Mouse (Mus musculus): ENCODE results near the gene Nxnl2. TPM values are rescaled to one million over a fixed set of nuclear protein-coding genes. Genes with fewer than 3 reads are reported as not detected.
"Not testable (repeated sequence)": the region's sequence is repeated elsewhere in the genome, so short reads cannot be mapped to it uniquely, and the experiment has no call there.

Gene Nxnl2
- polyA plus RNA-seq, 1 experiment: 1.7 TPM

DNA sequence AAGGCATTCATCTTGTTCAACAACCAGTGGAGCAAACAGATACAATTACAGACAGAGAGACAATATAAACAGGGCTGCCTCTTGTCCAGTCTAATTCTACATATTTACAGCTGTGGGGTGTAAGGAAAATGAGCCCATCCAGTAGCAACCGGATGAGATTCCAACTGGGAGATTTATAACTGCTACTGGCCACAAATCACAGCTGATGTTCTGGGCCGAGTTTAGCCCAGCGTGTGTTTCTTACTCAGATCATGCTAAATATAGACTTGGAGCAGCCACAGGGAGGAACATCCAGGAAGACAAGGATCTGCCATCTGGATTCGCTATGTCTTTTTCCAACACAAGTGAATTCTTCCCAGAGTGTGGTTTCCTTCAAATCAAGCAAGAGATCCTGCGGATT is 27.4 kb downstream of the Nxnl2 start:
- TF ChIP-seq CTCF (IDR thresholded peaks at IDR 0.05; ENCODE audit: extremely low read depth, insufficient read length, insufficient replicate concordance, low read depth, low read length) (no peak), POLR2A (IDR thresholded peaks at IDR 0.05; ENCODE audit: low read depth, low read length) (no peak)
- WGBS: 68% methylated on average over 5 of the region's 5 CpGs
- Histone ChIP-seq H3K4me3 (ENCODE audit: low read depth, low read length) (no peak overlapping the region), H3K27me3 (ENCODE audit: control insufficient read depth, insufficient read depth, low read length) (no peaks in the 10 kb centered on the region), H3K36me3 (ENCODE audit: control insufficient read depth, insufficient read depth, low read length) (no peaks in the 10 kb centered on the region), H3K27ac (ENCODE audit: insufficient read depth, low read depth, low read length) (no peak overlapping the region), H3K4me1 (ENCODE audit: control insufficient read depth, insufficient read depth, insufficient read length, low read length) (no peaks in the 10 kb centered on the region)

DNA sequence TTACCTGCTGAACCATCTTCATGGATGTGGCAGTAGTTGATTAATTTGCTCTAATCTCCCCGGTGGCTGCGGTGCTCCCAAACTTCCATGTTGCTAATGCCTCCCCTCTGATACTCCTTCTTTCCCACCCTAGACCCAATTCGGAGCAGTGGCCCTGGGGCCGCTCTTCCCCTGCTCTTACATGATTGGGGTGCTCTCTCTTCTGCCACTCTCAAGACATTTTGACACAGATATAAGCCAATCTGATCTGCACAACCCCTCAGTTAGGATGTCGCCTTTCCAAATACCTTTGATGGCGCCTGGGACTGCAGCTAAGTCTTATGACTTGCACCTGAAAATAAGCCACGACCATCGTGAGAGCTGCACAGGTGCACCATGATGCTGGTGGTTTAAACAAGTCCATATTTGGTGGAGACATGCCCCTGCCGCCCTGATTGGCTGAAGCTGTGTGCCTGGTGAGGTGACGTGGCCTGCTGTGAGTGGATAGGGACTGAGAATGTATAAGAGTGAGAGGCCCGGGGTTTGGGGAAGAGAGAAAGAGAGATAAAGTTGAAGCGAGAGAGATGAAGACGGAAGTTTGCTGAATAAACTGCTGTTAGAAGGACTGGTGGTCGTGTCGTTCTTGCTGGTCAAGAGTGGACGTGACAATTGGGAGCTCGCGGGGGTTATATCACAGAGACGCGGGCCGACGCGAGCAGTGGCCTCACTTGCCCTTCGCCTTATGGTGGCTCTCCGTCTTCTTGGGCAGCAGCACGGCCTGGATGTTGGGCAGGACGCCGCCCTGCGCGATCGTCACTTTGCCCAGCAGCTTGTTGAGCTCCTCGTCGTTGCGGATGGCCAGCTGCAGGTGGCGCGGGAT is 31.4 kb downstream of the Nxnl2 start:
- WGBS: 35% methylated on average over 35 of the region's 36 CpGs
- not testable (repeated sequence) for H3K27me3 ChIP-seq (ENCODE audit: control insufficient read depth, insufficient read depth, low read length); H3K27ac ChIP-seq (ENCODE audit: insufficient read depth, low read depth, low read length); H3K36me3 ChIP-seq (ENCODE audit: control insufficient read depth, insufficient read depth, low read length); H3K4me1 ChIP-seq (ENCODE audit: control insufficient read depth, insufficient read depth, insufficient read length, low read length)
- peak overlapping the region; percentile 39 for H3K4me3 ChIP-seq (ENCODE audit: low read depth, low read length)

DNA sequence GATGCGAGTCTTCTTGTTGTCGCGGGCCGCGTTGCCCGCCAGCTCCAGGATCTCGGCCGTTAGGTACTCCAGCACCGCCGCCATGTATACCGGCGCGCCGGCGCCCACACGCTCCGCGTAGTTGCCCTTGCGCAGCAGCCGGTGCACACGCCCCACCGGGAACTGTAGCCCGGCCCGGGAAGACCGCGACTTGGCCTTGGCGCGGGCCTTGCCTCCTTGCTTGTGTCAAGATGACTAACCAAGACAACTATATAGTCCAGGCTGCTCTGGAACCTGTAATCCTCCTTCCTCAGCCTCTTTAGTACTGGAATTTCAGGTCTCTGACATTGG is 32.0 kb downstream of the Nxnl2 start:
- peak overlapping the region; percentile 39 for H3K4me3 ChIP-seq (ENCODE audit: low read depth, low read length)
- not testable (repeated sequence) for H3K4me1 ChIP-seq (ENCODE audit: control insufficient read depth, insufficient read depth, insufficient read length, low read length); H3K27me3 ChIP-seq (ENCODE audit: control insufficient read depth, insufficient read depth, low read length); H3K27ac ChIP-seq (ENCODE audit: insufficient read depth, low read depth, low read length); H3K36me3 ChIP-seq (ENCODE audit: control insufficient read depth, insufficient read depth, low read length)
- WGBS: 4% methylated on average over 28 of the region's 28 CpGs

- WGBS: 88% methylated on average over 8 of the region's 8 CpGs
- Histone ChIP-seq H3K36me3 (ENCODE audit: control insufficient read depth, insufficient read depth, low read length) (no peaks in the 10 kb centered on the region), H3K27ac (ENCODE audit: insufficient read depth, low read depth, low read length) (no peak overlapping the region)
Observed at GRCm38 (mm10) chr13:51203467-51203866, 32.6 kb downstream of the Nxnl2 start.

DNA sequence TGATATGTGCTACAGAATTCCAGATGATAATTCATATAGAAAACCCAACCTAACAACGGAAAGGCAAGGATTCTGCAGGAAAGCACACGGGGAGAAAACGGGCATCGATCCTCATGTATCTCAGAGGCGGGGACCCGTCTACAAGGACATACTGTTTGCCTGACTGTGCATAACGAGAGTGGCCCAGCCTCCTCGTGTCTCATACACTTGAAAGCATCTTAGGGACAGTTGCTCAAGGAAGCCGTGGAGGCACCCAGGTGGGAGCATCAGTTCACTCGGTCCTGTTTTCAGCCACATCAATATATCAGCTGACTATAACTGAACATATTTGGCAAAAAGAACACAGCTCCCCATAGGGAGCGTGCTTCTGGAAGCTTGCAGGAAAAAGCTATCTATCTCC is 33.3 kb downstream of the Nxnl2 start:
- not testable (repeated sequence) for H3K27ac ChIP-seq (ENCODE audit: insufficient read depth, low read depth, low read length); H3K4me3 ChIP-seq (ENCODE audit: low read depth, low read length); H3K4me1 ChIP-seq (ENCODE audit: control insufficient read depth, insufficient read depth, insufficient read length, low read length); H3K36me3 ChIP-seq (ENCODE audit: control insufficient read depth, insufficient read depth, low read length); H3K27me3 ChIP-seq (ENCODE audit: control insufficient read depth, insufficient read depth, low read length)
- WGBS: 91% methylated on average over 11 of the region's 11 CpGs

More at GRCm38 (mm10) chr13:51203467-51203866, 32.6 kb downstream of the Nxnl2 start:
- H3K4me3 ChIP-seq (ENCODE audit: low read depth, low read length): no peak overlapping the region
- H3K4me1 ChIP-seq (ENCODE audit: control insufficient read depth, insufficient read depth, insufficient read length, low read length): no peaks in the 10 kb centered on the region
- H3K27me3 ChIP-seq (ENCODE audit: control insufficient read depth, insufficient read depth, low read length): no peaks in the 10 kb centered on the region
- TF ChIP-seq POLR2A (IDR thresholded peaks at IDR 0.05; ENCODE audit: low read depth, low read length) (no peak), CTCF (IDR thresholded peaks at IDR 0.05; ENCODE audit: extremely low read depth, insufficient read length, insufficient replicate concordance, low read depth, low read length) (no peak)

GRCm38 (mm10) chr13:51207965-51208364 is 37.1 kb downstream of the Nxnl2 start:
- TF ChIP-seq POLR2A (IDR thresholded peaks at IDR 0.05; ENCODE audit: low read depth, low read length) (no peak), CTCF (IDR thresholded peaks at IDR 0.05; ENCODE audit: extremely low read depth, insufficient read length, insufficient replicate concordance, low read depth, low read length) (no peak)
- no peaks in the 10 kb centered on the region for H3K27me3 ChIP-seq (ENCODE audit: control insufficient read depth, insufficient read depth, low read length)
- no peak overlapping the region for H3K4me3 ChIP-seq (ENCODE audit: low read depth, low read length)
- no peaks in the 10 kb centered on the region for H3K36me3 ChIP-seq (ENCODE audit: control insufficient read depth, insufficient read depth, low read length)
- no peaks in the 10 kb centered on the region for H3K4me1 ChIP-seq (ENCODE audit: control insufficient read depth, insufficient read depth, insufficient read length, low read length)
- H3K27ac ChIP-seq (ENCODE audit: insufficient read depth, low read depth, low read length): no peak overlapping the region
- 56% methylated on average over 12 of the region's 12 CpGs for WGBS

DNA sequence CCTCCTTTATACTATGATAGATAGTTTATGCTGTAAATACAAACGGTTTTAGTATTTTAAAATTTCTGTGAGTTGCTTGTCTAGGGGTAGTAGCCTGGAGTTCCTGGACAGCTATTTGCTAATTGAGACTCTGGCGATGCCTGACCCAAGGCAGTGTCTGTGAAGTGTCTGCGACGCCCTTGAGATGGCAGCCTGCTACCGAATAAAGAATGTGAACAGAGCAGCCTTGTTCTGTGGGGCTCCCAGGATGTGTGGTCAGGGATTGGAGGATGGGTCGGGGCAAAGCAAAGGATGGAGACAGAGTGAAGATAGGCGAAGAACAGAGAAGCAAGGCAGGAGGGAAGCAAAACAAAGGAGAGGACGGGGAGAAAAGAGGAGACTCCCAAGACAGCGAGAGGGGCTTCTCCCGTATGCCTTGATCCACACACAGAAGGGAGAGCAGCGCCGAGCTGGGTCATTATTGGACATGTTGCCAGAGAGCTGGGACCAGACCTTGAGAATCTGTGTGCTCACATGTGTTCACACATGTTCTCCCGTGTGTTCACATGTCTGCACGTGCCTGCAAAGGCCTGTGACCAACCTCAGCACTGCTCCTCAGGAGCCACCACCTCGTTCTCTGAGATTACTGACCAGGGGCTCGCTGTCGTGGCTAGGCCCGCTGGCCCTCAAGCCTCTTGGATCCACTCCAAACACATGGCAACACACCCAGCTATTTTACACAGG is 37.7 kb downstream of the Nxnl2 start:
- no peaks in the 10 kb centered on the region for H3K36me3 ChIP-seq (ENCODE audit: control insufficient read depth, insufficient read depth, low read length)
- no peak overlapping the region for H3K27ac ChIP-seq (ENCODE audit: insufficient read depth, low read depth, low read length)
- no peak overlapping the region for H3K4me3 ChIP-seq (ENCODE audit: low read depth, low read length)
- no peaks in the 10 kb centered on the region for H3K4me1 ChIP-seq (ENCODE audit: control insufficient read depth, insufficient read depth, insufficient read length, low read length)
- TF ChIP-seq CTCF (IDR thresholded peaks at IDR 0.05; ENCODE audit: extremely low read depth, insufficient read length, insufficient replicate concordance, low read depth, low read length): no peak
- no peak for TF ChIP-seq POLR2A (IDR thresholded peaks at IDR 0.05; ENCODE audit: low read depth, low read length)
- H3K27me3 ChIP-seq (ENCODE audit: control insufficient read depth, insufficient read depth, low read length): no peaks in the 10 kb centered on the region
- WGBS: 74% methylated on average over 18 of the region's 18 CpGs
